Mouse (Mus musculus) forebrain, embryonic 12.5 days (tissue): Measurements from ENCODE around the gene Pkd2l1. TPM values are rescaled to one million over a fixed set of nuclear protein-coding genes. Genes with fewer than 3 reads are reported as not detected.

Experiments
- polyA plus RNA-seq: library from polyadenylated mRNA; unstranded; fragments of >200 nt; fragmentation: Nextera tagmentation; extraction: Ambion mirVana; gene quantifications from 2 replicates; pipeline ENCODE4 v1.2.1, GENCODE M21; 2016

The Pkd2l1 gene
- polyA plus RNA-seq, 1 experiment from 2014 or later: 0.19 TPM

Other genes with a start within 250 kb of the Pkd2l1 start
- 0.10 TPM in 1 of 2 replicates, not detected in the other for gene Cpn1, start 205.9 kb downstream of the Pkd2l1 start, polyA plus RNA-seq
- not detected in 2 replicates for gene Cyp2c23, start 163.2 kb downstream of the Pkd2l1 start, polyA plus RNA-seq
- gene Erlin1, start 122.7 kb downstream of the Pkd2l1 start, polyA plus RNA-seq: 21.0 and 22.4 TPM in 2 replicates
- gene Chuk, start 85.0 kb downstream of the Pkd2l1 start, polyA plus RNA-seq: 65.1 and 70.9 TPM in 2 replicates
- 47.5 and 49.0 TPM in 2 replicates for gene Cwf19l1, start 56.6 kb downstream of the Pkd2l1 start, polyA plus RNA-seq
- 123 TPM in 2 replicates for gene Bloc1s2, start 46.0 kb downstream of the Pkd2l1 start, polyA plus RNA-seq
- 0.77 and 1.00 TPM in 2 replicates for gene Scd3, start 10.8 kb upstream of the Pkd2l1 start, polyA plus RNA-seq
- 470 and 492 TPM in 2 replicates for gene Scd2, start 101.2 kb upstream of the Pkd2l1 start, polyA plus RNA-seq
- gene Scd4, start 140.7 kb upstream of the Pkd2l1 start, polyA plus RNA-seq: 0.15 and 0.29 TPM in 2 replicates
- 10.6 and 10.8 TPM in 2 replicates for gene Scd1, start 215.4 kb upstream of the Pkd2l1 start, polyA plus RNA-seq